Mouse (Mus musculus) cortical plate, adult 2 months (tissue): Measurements from ENCODE around the gene Ikzf3.

Experiments used
- CTCF ChIP-seq: fragments of 200-500 bp; IDR thresholded peaks from 2 replicates; pipeline ENCODE4 v1.5.1; 2011; ENCODE audit warnings: mild to moderate bottlenecking, control low read depth, low read length; ENCODE audit not compliant: insufficient read depth; ENCODE audit errors: extremely low read depth
- POLR2A ChIP-seq: fragments of 200-500 bp; IDR thresholded peaks from 2 replicates; pipeline ENCODE4 v1.6.1; 2011; ENCODE audit warnings: mild to moderate bottlenecking, low read length, control low read depth; ENCODE audit not compliant: insufficient read depth; ENCODE audit errors: extremely low read depth

DNA sequence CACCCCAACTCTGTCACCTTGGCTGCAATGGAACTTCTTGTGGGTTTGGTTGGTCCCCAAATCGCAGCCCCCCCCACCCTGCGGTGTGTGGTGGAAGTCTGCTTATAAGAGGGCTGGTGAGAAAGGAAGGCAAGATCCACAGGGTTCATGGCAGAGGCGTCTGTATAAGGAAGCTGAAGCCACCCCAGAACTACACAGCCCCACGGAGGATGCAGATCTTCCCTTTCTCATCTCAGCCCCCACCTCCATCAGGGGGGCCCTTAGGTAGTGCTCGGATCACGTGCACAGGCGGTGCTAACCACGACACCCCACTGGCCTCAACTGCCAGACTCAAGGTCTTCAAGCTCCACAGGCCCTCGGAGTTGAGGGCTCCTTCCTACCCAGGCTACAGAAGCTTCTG is 81.9 kb downstream of the Ikzf3 start:
- TF ChIP-seq CTCF: no peak
- TF ChIP-seq POLR2A: no peak
